8 mouse cellular contexts compared by ENCODE assay signal in genomic region chr5:30908426-30909299, GRCm38 (mm10). TPM values are rescaled to one million over a fixed set of nuclear protein-coding genes. Genes with fewer than 3 reads are reported as not detected.
DNase-seq lines count a peak whose midpoint lies in the region; ATAC-seq and TF ChIP-seq lines count a peak whose summit lies in the region.
"Had no signal": no experiment of that assay in that cellular context is flagged by ENCODE, and none has a peak within 500 bp of the region (broad histone marks: within the 10 kb centered on the region; RNA-seq: fewer than 3 reads in every experiment).

No protein-coding gene starts in this region.

- DNase-seq in MN1 (ENCODE audit: low spot score), result peak; percentile 80
- peak; percentile 73 to 80 for DNase-seq in heart, adult 2 months
- peak; percentile 84 for DNase-seq in kidney, postnatal 0 days (ENCODE audit: low spot score)
- no peak for DNase-seq in midbrain, embryonic 14.5 days
- DNase-seq in left cerebral cortex, postnatal 36 days (ENCODE audit: low spot score in 2 of 2), result no peak
- no peak for DNase-seq in cerebellum, postnatal 10 days

- no peak for TF ChIP-seq CTCF in E14TG2a.4 (conservative IDR thresholded peaks at IDR 0.05; ENCODE audit: low read length)
- no peak for TF ChIP-seq CTCF in heart, adult 2 months (IDR thresholded peaks at IDR 0.05)
- no peak for TF ChIP-seq CTCF in kidney, postnatal 0 days (IDR thresholded peaks at IDR 0.05; ENCODE audit: low read depth)

- no peaks in the 10 kb centered on the region for H3K79me2 ChIP-seq in heart, adult 2 months (replicated peaks; ENCODE audit: control insufficient read depth, insufficient read depth, low read length)

- H3K9me3 ChIP-seq in E14TG2a.4 (ENCODE audit: low read length), result no peaks in the 10 kb centered on the region
- no peaks in the 10 kb centered on the region for H3K9me3 ChIP-seq in kidney, postnatal 0 days (replicated peaks; ENCODE audit: low read length)
- no peaks in the 10 kb centered on the region for H3K9me3 ChIP-seq in midbrain, embryonic 14.5 days (ENCODE audit: control insufficient read depth, low read length)

- H3K4me2 ChIP-seq in kidney, postnatal 0 days (ENCODE audit: low read length), result peak overlapping the region; percentile 93
- H3K4me2 ChIP-seq in midbrain, embryonic 14.5 days (ENCODE audit: low read length), result peak overlapping the region; percentile 97

- 0 out of 2 replicates have a peak, but pooled peaks cover 4% of the 10 kb centered on the region for H3K27me3 ChIP-seq in E14TG2a.4 (ENCODE audit: insufficient read depth, low read length)
- no peaks in the 10 kb centered on the region for H3K27me3 ChIP-seq in heart, adult 2 months (ENCODE audit: control insufficient read depth, insufficient read depth, low read length)
- H3K27me3 ChIP-seq in kidney, postnatal 0 days (ENCODE audit: insufficient read depth, low read length), result no peaks in the 10 kb centered on the region
- H3K27me3 ChIP-seq in midbrain, embryonic 14.5 days (ENCODE audit: control insufficient read depth, insufficient read depth, low read length), result no peaks in the 10 kb centered on the region

- 0 out of 2 replicates have a peak, but pooled peaks have one; percentile 17 for ATAC-seq in kidney, postnatal 0 days (replicated peaks; ENCODE audit: low FRiP score, low read depth)
- ATAC-seq in midbrain, embryonic 14.5 days (ENCODE audit: low FRiP score, low TSS enrichment), result no peak

- peaks cover 70% of the 10 kb centered on the region for H3K4me1 ChIP-seq in E14TG2a.4 (replicated peaks; ENCODE audit: low read depth, low read length)
- H3K4me1 ChIP-seq in heart, adult 2 months (ENCODE audit: control insufficient read depth, insufficient read depth, low read length), result peaks cover 17% of the 10 kb centered on the region
- peaks cover 36% of the 10 kb centered on the region for H3K4me1 ChIP-seq in kidney, postnatal 0 days (replicated peaks; ENCODE audit: insufficient read depth, low read length)
- H3K4me1 ChIP-seq in midbrain, embryonic 14.5 days (ENCODE audit: control insufficient read depth, insufficient read depth, low read length), result peaks cover 18% of the 10 kb centered on the region; the same call in 1 of the 2 replicates

- H3K36me3 ChIP-seq in E14TG2a.4 (ENCODE audit: insufficient read depth, low read length), result peaks cover 27% of the 10 kb centered on the region
- peaks cover 3% of the 10 kb centered on the region; the same call in 1 of the 2 replicates for H3K36me3 ChIP-seq in heart, adult 2 months (ENCODE audit: control insufficient read depth, insufficient read depth, low read length)
- peaks cover 16% of the 10 kb centered on the region; the same call in 1 of the 2 replicates for H3K36me3 ChIP-seq in kidney, postnatal 0 days (ENCODE audit: insufficient read depth, low read length)
- peaks cover 25% of the 10 kb centered on the region for H3K36me3 ChIP-seq in midbrain, embryonic 14.5 days (ENCODE audit: control insufficient read depth, insufficient read depth, low read length)

- peak overlapping the region; percentile 92 for H3K4me3 ChIP-seq in E14TG2a.4 (replicated peaks; ENCODE audit: low read length)
- H3K4me3 ChIP-seq in heart, adult 2 months, result no peak overlapping the region; the same call in 1 of the 2 replicates
- peak overlapping the region; percentile 67 for H3K4me3 ChIP-seq in kidney, postnatal 0 days (replicated peaks; ENCODE audit: low read depth, low read length)
- peak overlapping the region; percentile 73 for H3K4me3 ChIP-seq in midbrain, embryonic 14.5 days (replicated peaks; ENCODE audit: low read depth, low read length)

- intact Hi-C loops in heart, adult 2 months (cut with DNase I), result no loop called here
- intact Hi-C loops in left cerebral cortex, postnatal 36 days (cut with DNase I), result no loop called here

- TF ChIP-seq POLR2A in heart, adult 2 months (IDR thresholded peaks at IDR 0.05; ENCODE audit: insufficient read depth, low read depth, low read length), result no peak

- WGBS in heart, adult 2 months, result 26% methylated on average over 13 of the region's 13 CpGs
- WGBS in kidney, postnatal 0 days, result 26% methylated on average over 13 of the region's 13 CpGs
- 58% methylated on average over 13 of the region's 13 CpGs for WGBS in midbrain, embryonic 14.5 days

- TF ChIP-seq EP300 in heart, adult 2 months (IDR thresholded peaks at IDR 0.05; ENCODE audit: insufficient read depth, low read depth, low read length), result no peak

- H3K27ac ChIP-seq in heart, adult 2 months, result peak overlapping the region; percentile 96
- peak overlapping the region; percentile 95 for H3K27ac ChIP-seq in kidney, postnatal 0 days
- 0 out of 2 replicates have a peak overlapping the region, but pooled peaks have one; percentile 83 for H3K27ac ChIP-seq in midbrain, embryonic 14.5 days (replicated peaks; ENCODE audit: low read depth, low read length)

- H3K9ac ChIP-seq in heart, adult 2 months (ENCODE audit: low read depth, low read length), result peak overlapping the region; percentile 85; the same call in 1 of the 2 replicates
- H3K9ac ChIP-seq in kidney, postnatal 0 days (ENCODE audit: low read depth, low read length), result peak overlapping the region; percentile 64; the same call in 1 of the 2 replicates
- peak overlapping the region; percentile 81; the same call in 1 of the 2 replicates for H3K9ac ChIP-seq in midbrain, embryonic 14.5 days (replicated peaks; ENCODE audit: low read length)

RNA-seq across cellular contexts. Expression of gene Ost4, which starts 1.1 kb away (rescaled TPM):
- 100 to 1,000 TPM; 160 to 161 TPM for total RNA-seq in heart, adult 2 months (2021)
- polyA plus RNA-seq in heart, adult 2 months (2012; rRNA removed), result 191 and 208 TPM in 2 replicates
- polyA plus RNA-seq in kidney, postnatal 0 days (2015; fragmentation: Nextera tagmentation; extraction: Ambion mirVana), result 466 and 517 TPM in 2 replicates
- polyA plus RNA-seq in midbrain, embryonic 14.5 days (2014; fragmentation: Nextera tagmentation; extraction: Ambion mirVana), result 246 and 266 TPM in 2 replicates
- total RNA-seq in left cerebral cortex, postnatal 36 days (2021), result 10 to 100 TPM; 82.6 to 97.0 TPM

RNA-seq across cellular contexts. Expression of gene Emilin1, which starts 4.5 kb away (rescaled TPM):
- total RNA-seq in heart, adult 2 months (2021), result 10 to 100 TPM; 21.2 to 21.3 TPM
- polyA plus RNA-seq in heart, adult 2 months (2012; rRNA removed), result 30.6 and 31.3 TPM in 2 replicates
- 204 and 226 TPM in 2 replicates for polyA plus RNA-seq in kidney, postnatal 0 days (2015; fragmentation: Nextera tagmentation; extraction: Ambion mirVana)
- polyA plus RNA-seq in midbrain, embryonic 14.5 days (2014; fragmentation: Nextera tagmentation; extraction: Ambion mirVana), result 3.7 and 11.2 TPM in 2 replicates
- total RNA-seq in left cerebral cortex, postnatal 36 days (2021), result 1 to 10 TPM; 1.7 to 5.1 TPM

RNA-seq across cellular contexts. Expression of gene Khk, which starts 12.6 kb away (rescaled TPM):
- 10 to 100 TPM; 22.6 to 29.6 TPM for total RNA-seq in heart, adult 2 months (2021)
- 31.8 and 40.9 TPM in 2 replicates for polyA plus RNA-seq in heart, adult 2 months (2012; rRNA removed)
- polyA plus RNA-seq in kidney, postnatal 0 days (2015; fragmentation: Nextera tagmentation; extraction: Ambion mirVana), result 68.9 and 70.6 TPM in 2 replicates
- 7.0 and 7.4 TPM in 2 replicates for polyA plus RNA-seq in midbrain, embryonic 14.5 days (2014; fragmentation: Nextera tagmentation; extraction: Ambion mirVana)
- 10 to 100 TPM; 14.4 TPM for total RNA-seq in left cerebral cortex, postnatal 36 days (2021)

RNA-seq across cellular contexts. Expression of gene Agbl5, which starts 20.2 kb away (rescaled TPM):
- total RNA-seq in heart, adult 2 months (2021), result 1 to 10 TPM; 4.3 to 4.8 TPM
- polyA plus RNA-seq in heart, adult 2 months (2012; rRNA removed), result 7.8 and 8.7 TPM in 2 replicates
- polyA plus RNA-seq in kidney, postnatal 0 days (2015; fragmentation: Nextera tagmentation; extraction: Ambion mirVana), result 17.3 and 17.5 TPM in 2 replicates
- 25.9 and 27.8 TPM in 2 replicates for polyA plus RNA-seq in midbrain, embryonic 14.5 days (2014; fragmentation: Nextera tagmentation; extraction: Ambion mirVana)
- total RNA-seq in left cerebral cortex, postnatal 36 days (2021), result 10 to 100 TPM; 13.5 to 20.2 TPM

RNA-seq across cellular contexts. Expression of gene Cgref1, which starts 36.7 kb away (rescaled TPM):
- under 1 TPM; 0.30 to 0.73 TPM for total RNA-seq in heart, adult 2 months (2021)
- polyA plus RNA-seq in heart, adult 2 months (2012; rRNA removed), result 1.2 and 2.0 TPM in 2 replicates
- 47.4 and 52.2 TPM in 2 replicates for polyA plus RNA-seq in kidney, postnatal 0 days (2015; fragmentation: Nextera tagmentation; extraction: Ambion mirVana)
- polyA plus RNA-seq in midbrain, embryonic 14.5 days (2014; fragmentation: Nextera tagmentation; extraction: Ambion mirVana), result 43.0 and 55.3 TPM in 2 replicates
- total RNA-seq in left cerebral cortex, postnatal 36 days (2021), result 10 to 100 TPM; 26.1 to 26.4 TPM
- total RNA-seq: hematopoietic stem cell, adult 5-6 weeks had no signal

Comparison
In these comparisons a context has a peak if more than half of its experiments do, and no peak if none do; other contexts are left out.
1. DNase-seq: peak in MN1 (single experiment), heart, adult 2 months (2 of 2) and kidney, postnatal 0 days (single experiment); none in midbrain, embryonic 14.5 days (single experiment), left cerebral cortex, postnatal 36 days (0 of 2) and cerebellum, postnatal 10 days (0 of 2).
2. Peak in every context shown above with its lines, with median percentiles within 50 percentile points of each other: H3K27ac ChIP-seq and H3K9ac ChIP-seq.